Mouse (Mus musculus) neural tube, embryonic 14.5 days (tissue): ENCODE measurements at regions not wholly inside any gene's neighbourhood (a gene's known extent, or its start where the extent isn't known, plus 50 kb on each side); places are given as distances from the start of the nearest gene placed in this dataset.

Experiments
- ATAC-seq: fragments of 200-750 bp; cut with Nextera tagmentation; 2 replicates; pipeline ENCODE4 v1.8.0; 2017; ENCODE audit warnings: low read depth, mild to moderate bottlenecking, moderate TSS enrichment, moderate library complexity
- H3K27ac ChIP-seq: fragments of 300-500 bp; sonication (generic); 2 replicates; pipeline ENCODE4 v1.5.1; 2014; ENCODE audit warnings: low read depth, mild to moderate bottlenecking, control low read depth, low read length, moderate library complexity, mixed read lengths
- H3K27me3 ChIP-seq: fragments of 300-500 bp; sonication (generic); 2 replicates; pipeline ENCODE4 v1.6.1; 2014; ENCODE audit warnings: low read length; ENCODE audit not compliant: control insufficient read depth, insufficient read depth
- H3K36me3 ChIP-seq: fragments of 300-500 bp; sonication (generic); 2 replicates; pipeline ENCODE4 v1.6.1; 2014; ENCODE audit warnings: low read length, mixed read lengths; ENCODE audit not compliant: control insufficient read depth, insufficient read depth
- H3K4me1 ChIP-seq: fragments of 300-500 bp; sonication (generic); 2 replicates; pipeline ENCODE4 v1.6.1; 2014; ENCODE audit warnings: low read length; ENCODE audit not compliant: control insufficient read depth, insufficient read depth
- H3K4me2 ChIP-seq: fragments of 300-500 bp; sonication (generic); 2 replicates; pipeline ENCODE4 v1.6.1; 2014; ENCODE audit warnings: mild to moderate bottlenecking, low read depth, low read length, control low read depth
- H3K4me3 ChIP-seq: fragments of 300-500 bp; sonication (generic); 2 replicates; pipeline ENCODE4 v1.5.1; 2014; ENCODE audit warnings: low read depth, low read length, control low read depth, mixed read lengths
- H3K9ac ChIP-seq: fragments of 300-500 bp; sonication (generic); replicated peaks from 2 replicates; pipeline ENCODE4 v1.6.1; 2014; ENCODE audit warnings: low read depth, mild to moderate bottlenecking, control low read depth, low read length, mixed read lengths
- H3K9me3 ChIP-seq: fragments of 300-500 bp; sonication (generic); 2 replicates; pipeline ENCODE4 v1.6.1; 2016; ENCODE audit warnings: low read length; ENCODE audit not compliant: control insufficient read depth
- WGBS: fragments of 180-500 bp; shearing (Covaris S2); extraction: QIAGEN DNeasy Blood & Tissue Kit; methylation state at CpG from one replicate; pipeline ENCODE4 v1.1.7; 2014; 5-methylcytosine and 5-hydroxymethylcytosine counted together

DNA sequence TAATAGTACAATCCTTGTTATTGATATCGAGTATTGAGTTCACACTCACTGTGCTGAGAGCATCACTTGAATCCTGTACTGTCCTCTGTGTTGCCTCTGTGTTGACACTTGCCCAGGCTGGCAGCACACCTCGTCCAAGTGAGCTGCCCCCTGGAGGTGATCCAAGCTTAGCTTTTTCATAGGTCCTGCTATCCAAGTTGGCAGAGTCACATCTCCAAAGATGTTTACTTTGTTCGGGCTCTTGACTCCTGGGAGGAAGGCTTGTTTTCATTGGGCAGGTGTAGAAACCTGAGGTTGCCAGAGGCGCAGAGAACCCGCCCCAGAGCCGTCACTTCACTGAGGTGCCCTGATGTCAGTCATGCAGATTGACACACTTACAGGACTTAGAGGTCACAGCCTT is 493.9 kb downstream of the Med13l start:
- Histone ChIP-seq H3K36me3 (no peaks in the 10 kb centered on the region), H3K4me3 (no peak overlapping the region), H3K9ac (no peak overlapping the region), H3K27ac (no peak overlapping the region), H3K27me3 (no peaks in the 10 kb centered on the region), H3K9me3 (no peaks in the 10 kb centered on the region), H3K4me1 (no peaks in the 10 kb centered on the region), H3K4me2 (no peak overlapping the region)
- WGBS: 48% methylated on average over 6 of the region's 6 CpGs
- ATAC-seq: no peak

DNA sequence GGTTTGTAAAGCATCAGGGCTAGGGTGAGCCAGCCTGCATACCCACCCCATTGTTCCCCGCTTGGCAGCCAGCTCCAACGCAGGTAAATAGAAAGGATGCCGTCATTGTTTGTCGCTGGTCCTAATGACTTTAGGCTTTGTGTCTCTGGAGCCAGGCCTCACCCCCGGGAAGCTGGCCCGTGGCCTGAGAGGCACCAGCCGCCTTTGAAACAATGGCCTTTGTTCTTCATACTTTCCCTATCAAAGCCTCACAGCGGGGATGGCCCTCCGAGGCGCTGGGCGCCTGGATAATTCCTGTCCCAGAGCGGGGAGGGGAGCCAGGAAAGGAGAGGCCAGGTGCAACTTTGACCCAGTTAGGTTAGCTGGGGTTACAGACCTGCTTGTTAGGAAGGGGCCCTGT is 495.0 kb downstream of the Med13l start:
- no peaks in the 10 kb centered on the region for H3K36me3 ChIP-seq
- no peaks in the 10 kb centered on the region for H3K9me3 ChIP-seq
- no peak overlapping the region for H3K27ac ChIP-seq
- no peak overlapping the region for H3K4me3 ChIP-seq
- no peaks in the 10 kb centered on the region for H3K4me1 ChIP-seq
- WGBS: 3% methylated on average over 12 of the region's 12 CpGs
- H3K9ac ChIP-seq: no peak overlapping the region
- H3K27me3 ChIP-seq: no peaks in the 10 kb centered on the region
- ATAC-seq: no peak
- H3K4me2 ChIP-seq: no peak overlapping the region

DNA sequence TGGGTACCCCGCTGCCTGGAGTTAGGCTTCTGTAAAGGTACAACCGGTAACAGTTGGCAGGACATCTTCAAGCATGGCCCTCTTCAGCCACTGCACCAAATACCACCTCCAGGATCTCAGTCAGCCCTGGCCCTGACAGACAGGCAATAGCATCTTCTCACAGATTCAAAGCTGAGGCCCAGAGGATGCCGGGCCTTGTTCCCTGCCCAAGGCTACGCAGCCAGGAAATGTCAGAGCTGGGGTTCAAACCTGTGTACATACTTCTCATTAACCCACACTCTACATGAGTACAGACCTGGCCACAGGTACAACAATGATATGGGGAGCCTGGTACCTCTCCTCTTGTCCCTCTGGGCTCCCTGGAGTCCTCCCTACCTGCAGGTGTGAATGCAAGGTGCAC is 497.3 kb downstream of the Med13l start:
- no peaks in the 10 kb centered on the region for H3K9me3 ChIP-seq
- no peak overlapping the region for H3K4me2 ChIP-seq
- H3K4me3 ChIP-seq: no peak overlapping the region
- H3K36me3 ChIP-seq: no peaks in the 10 kb centered on the region
- no peak for ATAC-seq
- no peak overlapping the region for H3K27ac ChIP-seq
- H3K9ac ChIP-seq: no peak overlapping the region
- WGBS: 84% methylated on average over 4 of the region's 4 CpGs
- H3K27me3 ChIP-seq: no peaks in the 10 kb centered on the region
- no peaks in the 10 kb centered on the region for H3K4me1 ChIP-seq

DNA sequence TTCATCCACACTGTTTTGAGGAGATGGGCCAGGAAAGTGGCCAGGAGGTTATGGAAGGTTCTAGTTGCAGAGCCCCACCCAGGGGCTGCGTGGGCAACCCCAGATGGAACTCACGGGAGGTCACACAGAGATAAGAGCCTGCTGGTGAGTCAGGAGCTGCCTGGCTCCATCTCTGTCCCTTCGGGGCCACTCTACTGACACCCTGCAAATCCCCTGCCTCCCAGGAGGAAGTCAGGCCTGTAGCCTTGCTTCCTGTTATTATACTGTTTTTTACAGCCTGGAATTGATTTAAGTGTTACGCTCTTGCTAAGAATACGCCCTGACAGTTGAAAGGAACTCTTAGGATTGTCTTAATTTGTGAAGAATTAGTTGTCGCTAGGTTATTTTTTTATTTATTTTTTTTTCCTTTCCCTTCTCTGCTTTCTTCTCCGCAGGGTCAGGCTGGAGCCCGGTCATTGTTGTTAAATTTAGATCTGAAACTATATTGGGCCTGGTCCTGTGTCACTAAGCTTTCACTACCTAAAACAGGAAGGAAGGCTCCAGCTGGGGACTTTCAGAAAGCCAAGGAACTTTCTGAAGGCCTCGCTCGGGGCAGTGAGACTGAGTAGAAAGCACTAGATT is 497.9 kb downstream of the Med13l start:
- Histone ChIP-seq H3K4me3 (no peak overlapping the region), H3K9me3 (no peaks in the 10 kb centered on the region), H3K27ac (no peak overlapping the region), H3K27me3 (no peaks in the 10 kb centered on the region), H3K36me3 (no peaks in the 10 kb centered on the region), H3K9ac (no peak overlapping the region), H3K4me1 (no peaks in the 10 kb centered on the region), H3K4me2 (no peak overlapping the region)
- no peak for ATAC-seq
- WGBS: 64% methylated on average over 10 of the region's 10 CpGs

DNA sequence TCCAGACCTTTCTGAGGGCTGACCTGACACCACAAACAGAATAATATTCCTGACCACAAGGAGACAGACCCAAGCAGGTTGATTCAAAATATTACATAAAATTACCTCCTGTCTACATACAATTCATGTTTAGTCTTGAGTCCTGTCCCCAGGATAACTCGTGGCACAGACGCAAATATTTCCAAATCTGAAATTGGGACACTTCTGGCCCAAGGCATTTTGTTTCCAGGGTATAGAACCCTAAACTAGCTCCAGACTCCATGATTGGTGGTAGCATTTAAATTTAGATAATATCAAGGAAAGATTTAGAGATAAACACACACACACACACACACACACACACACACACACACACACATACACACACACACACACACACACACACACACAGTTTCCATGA is 498.7 kb downstream of the Med13l start:
- Histone ChIP-seq H3K4me2 (no peak overlapping the region), H3K4me3 (no peak overlapping the region), H3K4me1 (no peaks in the 10 kb centered on the region), H3K27ac (no peak overlapping the region), H3K36me3 (no peaks in the 10 kb centered on the region), H3K9ac (no peak overlapping the region), H3K27me3 (no peaks in the 10 kb centered on the region), H3K9me3 (no peaks in the 10 kb centered on the region)
- ATAC-seq: no peak
- 92% methylated on average over 2 of the region's 2 CpGs for WGBS

DNA sequence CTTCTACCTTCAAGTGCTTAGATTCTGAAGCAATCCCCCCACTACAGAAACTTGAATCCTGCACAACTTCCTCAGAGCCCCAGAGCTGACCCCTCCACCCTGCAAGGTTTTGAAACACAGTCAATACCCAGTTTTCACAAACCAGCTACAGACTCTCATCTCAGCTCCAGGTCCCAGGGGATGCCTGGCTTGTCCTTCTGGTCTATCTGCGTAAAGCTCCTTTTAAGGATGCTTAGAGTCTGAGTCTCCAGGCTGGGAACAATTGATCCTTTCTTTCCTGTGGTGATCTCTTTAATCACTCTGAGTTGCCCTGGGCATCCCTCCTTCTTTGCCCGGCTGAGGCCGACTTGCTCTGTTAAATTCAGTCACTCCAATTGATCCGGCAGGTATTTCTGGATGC is 500.4 kb downstream of the Med13l start:
- ATAC-seq: no peak
- H3K4me2 ChIP-seq: no peak overlapping the region
- H3K27me3 ChIP-seq: no peaks in the 10 kb centered on the region
- H3K4me1 ChIP-seq: no peaks in the 10 kb centered on the region
- no peak overlapping the region for H3K9ac ChIP-seq
- no peaks in the 10 kb centered on the region for H3K36me3 ChIP-seq
- no peak overlapping the region for H3K27ac ChIP-seq
- 33% methylated on average over 4 of the region's 4 CpGs for WGBS
- no peak overlapping the region for H3K4me3 ChIP-seq
- no peaks in the 10 kb centered on the region for H3K9me3 ChIP-seq

DNA sequence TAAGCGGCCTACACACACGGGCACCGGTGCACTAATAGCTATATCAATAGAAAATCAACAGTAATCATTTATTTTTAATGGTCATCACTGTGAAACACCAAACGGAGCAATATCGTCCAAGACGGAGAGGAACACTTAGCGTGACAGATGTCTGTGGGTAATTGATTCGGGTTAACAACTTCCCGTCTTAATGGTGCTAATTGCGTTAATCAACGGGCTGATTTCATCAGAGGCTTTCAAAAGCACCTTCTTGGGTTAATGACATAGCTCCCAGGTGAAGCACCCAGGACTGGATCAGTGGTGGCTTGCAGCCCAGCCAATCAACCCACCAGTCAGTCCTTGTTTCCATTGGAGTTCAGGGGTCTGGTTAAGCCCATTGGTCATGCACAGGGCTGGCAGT is 502.0 kb downstream of the Med13l start:
- no peak for ATAC-seq
- no peak overlapping the region for H3K9ac ChIP-seq

DNA sequence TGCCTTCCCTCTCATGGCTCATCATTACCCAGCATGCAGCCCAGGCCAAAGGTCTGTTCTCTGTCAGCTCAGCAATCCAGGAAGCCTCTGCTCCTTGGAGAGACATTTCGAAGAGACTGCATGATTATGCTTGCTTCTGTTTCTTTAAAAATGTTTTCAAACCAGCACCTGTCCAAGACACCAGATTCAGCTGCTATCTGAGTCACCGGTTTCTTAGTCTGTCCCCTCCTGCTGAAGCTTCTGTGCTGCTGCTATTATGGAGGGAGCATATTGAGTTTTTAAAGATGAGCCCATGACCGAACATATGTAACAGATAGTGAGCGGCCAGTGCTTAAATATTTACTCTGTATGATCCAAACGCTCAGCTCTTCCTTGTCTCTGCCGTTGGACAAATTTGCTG is 506.2 kb downstream of the Med13l start:
- Histone ChIP-seq H3K27ac (no peak overlapping the region), H3K36me3 (no peaks in the 10 kb centered on the region), H3K9me3 (no peaks in the 10 kb centered on the region), H3K4me2 (no peak overlapping the region), H3K27me3 (no peaks in the 10 kb centered on the region), H3K9ac (no peak overlapping the region), H3K4me3 (no peak overlapping the region), H3K4me1 (no peaks in the 10 kb centered on the region)
- ATAC-seq: no peak
- WGBS: 87% methylated on average over 6 of the region's 6 CpGs

More for the DNA sequence above, 502.0 kb downstream of the Med13l start:
- no peaks in the 10 kb centered on the region for H3K9me3 ChIP-seq
- no peaks in the 10 kb centered on the region for H3K27me3 ChIP-seq
- H3K4me2 ChIP-seq: no peak overlapping the region
- no peaks in the 10 kb centered on the region for H3K4me1 ChIP-seq
- no peak overlapping the region for H3K27ac ChIP-seq
- H3K4me3 ChIP-seq: no peak overlapping the region
- no peaks in the 10 kb centered on the region for H3K36me3 ChIP-seq
- WGBS: 72% methylated on average over 11 of the region's 11 CpGs

DNA sequence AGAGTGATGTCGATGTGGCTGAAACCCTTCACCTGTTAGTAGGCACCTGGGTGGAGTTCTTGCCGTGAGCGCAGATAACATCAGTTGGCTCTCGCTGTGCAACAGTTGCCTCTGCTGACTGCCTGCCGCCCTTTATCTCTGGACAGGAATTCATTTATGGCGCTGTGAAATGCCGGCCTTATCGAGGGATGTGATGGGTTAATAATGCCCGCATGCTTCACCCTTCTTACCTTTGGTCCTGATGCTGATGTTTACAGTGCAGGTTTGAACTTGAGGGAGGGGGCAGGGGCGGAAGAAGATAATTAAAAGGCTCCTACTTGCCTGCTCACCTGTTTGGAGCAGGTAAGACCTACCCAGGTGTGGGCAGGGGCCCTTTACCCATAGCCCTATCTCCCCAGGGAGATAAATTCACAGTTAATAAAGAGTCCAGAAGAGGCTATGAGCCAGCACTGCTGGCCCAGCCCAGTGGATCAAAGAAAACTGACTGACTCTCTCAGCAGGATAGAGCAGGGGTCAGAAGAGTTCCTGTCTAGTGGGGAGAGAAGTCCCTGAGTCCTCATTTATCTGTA is 509.4 kb downstream of the Med13l start:
- no peak overlapping the region for H3K27ac ChIP-seq
- WGBS: 86% methylated on average over 10 of the region's 10 CpGs
- no peak for ATAC-seq

More for the DNA sequence above, 509.4 kb downstream of the Med13l start:
- no peak overlapping the region for H3K9ac ChIP-seq
- no peak overlapping the region for H3K4me3 ChIP-seq
- no peaks in the 10 kb centered on the region for H3K36me3 ChIP-seq
- no peaks in the 10 kb centered on the region for H3K27me3 ChIP-seq
- no peaks in the 10 kb centered on the region for H3K9me3 ChIP-seq
- H3K4me2 ChIP-seq: no peak overlapping the region
- H3K4me1 ChIP-seq: no peaks in the 10 kb centered on the region
